Mouse (Mus musculus): Measurements from ENCODE around the gene Map3k13. TPM values are rescaled to one million over a fixed set of nuclear protein-coding genes. Genes with fewer than 3 reads are reported as not detected.

The Map3k13 gene
- polyA plus RNA-seq, 1 experiment from 2014 or later, result 0.44 TPM

DNA sequence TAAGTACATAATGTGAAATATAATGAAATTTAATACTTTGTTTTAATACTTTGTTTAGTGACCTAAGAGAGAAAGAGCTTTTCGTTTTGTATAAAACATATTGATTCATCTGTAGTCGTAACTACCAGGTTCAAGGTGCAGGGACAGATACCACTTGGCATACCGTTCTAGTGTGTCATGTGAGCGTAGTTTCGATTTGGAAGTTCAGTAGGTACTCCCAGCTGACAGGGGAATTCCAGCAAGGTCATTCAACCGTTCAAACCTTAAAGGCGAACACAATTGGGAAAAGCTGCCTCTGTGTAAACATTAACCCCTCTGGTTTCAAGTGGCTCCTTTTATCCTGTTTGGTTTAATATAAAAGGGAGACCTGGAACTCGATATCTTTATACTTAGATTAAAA is 24.5 kb downstream of the Map3k13 start:
- peak overlapping the region; percentile 32; the same call in 1 of the 2 replicates for H3K4me2 ChIP-seq (ENCODE audit: low read depth, low read length)
- H3K27me3 ChIP-seq (ENCODE audit: control insufficient read depth, insufficient read depth, low read depth, low read length), result no peaks in the 10 kb centered on the region
- H3K27ac ChIP-seq (ENCODE audit: low read length), result no peak overlapping the region
- no peak for ATAC-seq (ENCODE audit: low read depth)
- H3K36me3 ChIP-seq (ENCODE audit: control insufficient read depth, insufficient read depth, low read length), result no peaks in the 10 kb centered on the region
- no peaks in the 10 kb centered on the region for H3K9me3 ChIP-seq (ENCODE audit: control insufficient read depth, low read length)
- 0 out of 2 replicates have a peak overlapping the region, but pooled peaks have one; percentile 11 for H3K4me3 ChIP-seq (ENCODE audit: low read length)
- H3K9ac ChIP-seq (ENCODE audit: low read length), result no peak overlapping the region
- 47% methylated on average over 8 of the region's 8 CpGs for WGBS
- H3K4me1 ChIP-seq (replicated peaks; ENCODE audit: control insufficient read depth, insufficient read depth, low read length), result peaks cover 2% of the 10 kb centered on the region; the same call in 1 of the 2 replicates

DNA sequence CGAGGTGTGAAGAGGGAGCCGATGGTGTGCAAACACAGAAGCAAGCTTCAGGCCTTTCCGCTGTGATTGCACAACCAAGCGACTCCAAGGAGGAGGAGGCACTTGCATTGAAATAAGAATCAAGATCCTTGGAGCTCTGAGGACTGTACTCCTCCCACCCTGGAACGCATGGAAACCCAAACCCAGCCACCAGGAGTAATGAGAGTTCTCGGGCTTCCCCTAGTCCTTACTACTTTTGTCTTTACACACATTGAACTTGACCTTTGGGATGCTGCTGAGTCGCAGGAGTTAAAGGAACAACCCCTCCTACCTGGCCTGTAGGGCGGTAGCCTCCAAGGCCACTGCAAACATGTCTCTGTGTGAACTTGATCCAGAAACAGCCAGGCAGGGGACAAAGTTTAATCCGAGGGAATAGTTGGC is 31.5 kb downstream of the Map3k13 start:
- H3K27me3 ChIP-seq (ENCODE audit: control insufficient read depth, insufficient read depth, low read depth, low read length), result no peaks in the 10 kb centered on the region
- H3K4me1 ChIP-seq (replicated peaks; ENCODE audit: control insufficient read depth, insufficient read depth, low read length), result peaks cover 6% of the 10 kb centered on the region
- ATAC-seq (ENCODE audit: low read depth), result peak; percentile 62; the same call in 1 of the 2 replicates
- H3K9ac ChIP-seq (ENCODE audit: low read length), result no peak overlapping the region
- no peak overlapping the region; the same call in 1 of the 2 replicates for H3K27ac ChIP-seq (ENCODE audit: low read length)
- H3K9me3 ChIP-seq (ENCODE audit: control insufficient read depth, low read length), result no peaks in the 10 kb centered on the region
- H3K4me2 ChIP-seq (ENCODE audit: low read depth, low read length), result no peak overlapping the region
- WGBS, result 43% methylated on average over 9 of the region's 9 CpGs
- no peak overlapping the region for H3K4me3 ChIP-seq (ENCODE audit: low read length)
- H3K36me3 ChIP-seq (ENCODE audit: control insufficient read depth, insufficient read depth, low read length), result no peaks in the 10 kb centered on the region

DNA sequence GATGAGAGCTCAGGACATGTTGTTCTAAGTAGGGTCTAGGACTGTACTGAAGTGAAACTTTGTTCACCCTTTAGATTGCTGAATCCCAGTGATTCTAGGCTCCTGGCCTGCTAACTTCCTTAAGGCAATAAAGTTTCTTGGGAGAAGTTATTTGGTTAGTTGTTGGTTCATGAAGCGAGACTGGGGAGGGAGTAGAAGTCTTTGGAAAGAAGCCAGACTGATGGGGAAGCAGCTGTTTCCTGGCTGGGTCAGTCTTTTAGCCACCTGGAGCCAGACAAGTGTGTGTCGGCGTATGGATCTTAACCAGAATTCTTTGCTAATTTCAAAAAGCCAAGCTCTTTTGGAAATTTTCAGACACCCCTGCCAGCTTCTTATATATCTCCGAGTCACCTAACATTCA is 33.0 kb downstream of the Map3k13 start:
- no peaks in the 10 kb centered on the region for H3K36me3 ChIP-seq (ENCODE audit: control insufficient read depth, insufficient read depth, low read length)
- WGBS, result 33% methylated on average over 4 of the region's 4 CpGs
- H3K9ac ChIP-seq (ENCODE audit: low read length), result no peak overlapping the region
- no peak overlapping the region for H3K27ac ChIP-seq (ENCODE audit: low read length)
- H3K4me3 ChIP-seq (ENCODE audit: low read length), result no peak overlapping the region
- H3K27me3 ChIP-seq (ENCODE audit: control insufficient read depth, insufficient read depth, low read depth, low read length), result no peaks in the 10 kb centered on the region
- H3K4me2 ChIP-seq (ENCODE audit: low read depth, low read length), result peak overlapping the region; percentile 12; the same call in 1 of the 2 replicates
- H3K9me3 ChIP-seq (ENCODE audit: control insufficient read depth, low read length), result no peaks in the 10 kb centered on the region
- peaks cover 6% of the 10 kb centered on the region for H3K4me1 ChIP-seq (replicated peaks; ENCODE audit: control insufficient read depth, insufficient read depth, low read length)
- ATAC-seq (ENCODE audit: low read depth), result no peak

DNA sequence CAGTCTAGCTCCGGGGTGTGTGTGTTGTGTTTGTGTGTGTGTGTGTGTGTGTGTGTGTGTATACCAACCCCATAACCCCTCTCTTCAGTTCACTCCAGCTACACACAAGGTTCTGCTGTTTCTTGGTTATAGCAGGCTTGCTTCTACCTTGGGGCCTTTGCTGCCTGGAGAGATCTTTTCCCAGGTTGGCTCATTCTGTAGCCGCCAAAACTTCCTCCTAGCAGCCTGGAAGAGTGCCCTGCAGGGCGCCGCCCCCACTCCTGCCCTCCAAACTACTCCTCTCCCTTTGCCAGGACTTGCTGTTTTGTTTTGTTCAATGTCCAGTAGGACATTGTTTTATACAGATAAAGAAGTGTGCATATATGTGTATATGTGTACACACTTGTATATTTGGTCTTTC is 33.4 kb downstream of the Map3k13 start:
- no peak overlapping the region for H3K4me2 ChIP-seq (ENCODE audit: low read depth, low read length)
- no peaks in the 10 kb centered on the region for H3K27me3 ChIP-seq (ENCODE audit: control insufficient read depth, insufficient read depth, low read depth, low read length)
- H3K4me3 ChIP-seq (ENCODE audit: low read length), result no peak overlapping the region
- no peaks in the 10 kb centered on the region for H3K9me3 ChIP-seq (ENCODE audit: control insufficient read depth, low read length)
- H3K27ac ChIP-seq (ENCODE audit: low read length), result no peak overlapping the region
- peaks cover 6% of the 10 kb centered on the region for H3K4me1 ChIP-seq (replicated peaks; ENCODE audit: control insufficient read depth, insufficient read depth, low read length)
- 60% methylated on average over 4 of the region's 4 CpGs for WGBS
- no peak overlapping the region for H3K9ac ChIP-seq (ENCODE audit: low read length)
- H3K36me3 ChIP-seq (ENCODE audit: control insufficient read depth, insufficient read depth, low read length), result no peaks in the 10 kb centered on the region
- ATAC-seq (ENCODE audit: low read depth), result 0 out of 2 replicates have a peak, but pooled peaks have one; percentile 10

DNA sequence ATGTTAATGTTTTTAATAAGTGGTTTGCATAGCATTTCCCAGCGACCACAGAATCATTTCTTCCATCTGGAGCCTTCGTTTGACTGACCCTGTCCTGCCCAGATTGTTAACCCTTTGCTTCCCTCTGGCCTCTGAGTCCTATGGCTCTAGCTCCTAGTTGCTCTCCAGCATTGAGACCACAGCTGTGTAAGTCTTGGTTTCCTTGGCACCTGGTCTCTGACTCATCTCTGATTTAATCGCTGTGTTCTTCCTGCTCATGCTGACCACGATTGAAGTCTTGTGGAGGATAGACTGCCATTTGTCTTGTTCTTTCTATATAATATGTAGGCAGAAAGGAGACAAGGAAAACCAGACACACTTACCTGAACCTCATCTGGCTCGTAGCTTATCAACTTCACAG is 35.6 kb downstream of the Map3k13 start:
- Histone ChIP-seq H3K4me1 (replicated peaks; ENCODE audit: control insufficient read depth, insufficient read depth, low read length) (peaks cover 6% of the 10 kb centered on the region), H3K27me3 (ENCODE audit: control insufficient read depth, insufficient read depth, low read depth, low read length) (no peaks in the 10 kb centered on the region), H3K4me2 (ENCODE audit: low read depth, low read length) (no peak overlapping the region), H3K36me3 (ENCODE audit: control insufficient read depth, insufficient read depth, low read length) (no peaks in the 10 kb centered on the region), H3K9me3 (ENCODE audit: control insufficient read depth, low read length) (no peaks in the 10 kb centered on the region), H3K27ac (ENCODE audit: low read length) (no peak overlapping the region), H3K9ac (ENCODE audit: low read length) (no peak overlapping the region), H3K4me3 (ENCODE audit: low read length) (no peak overlapping the region)
- 27% methylated on average over 5 of the region's 5 CpGs for WGBS
- ATAC-seq (ENCODE audit: low read depth), result no peak

DNA sequence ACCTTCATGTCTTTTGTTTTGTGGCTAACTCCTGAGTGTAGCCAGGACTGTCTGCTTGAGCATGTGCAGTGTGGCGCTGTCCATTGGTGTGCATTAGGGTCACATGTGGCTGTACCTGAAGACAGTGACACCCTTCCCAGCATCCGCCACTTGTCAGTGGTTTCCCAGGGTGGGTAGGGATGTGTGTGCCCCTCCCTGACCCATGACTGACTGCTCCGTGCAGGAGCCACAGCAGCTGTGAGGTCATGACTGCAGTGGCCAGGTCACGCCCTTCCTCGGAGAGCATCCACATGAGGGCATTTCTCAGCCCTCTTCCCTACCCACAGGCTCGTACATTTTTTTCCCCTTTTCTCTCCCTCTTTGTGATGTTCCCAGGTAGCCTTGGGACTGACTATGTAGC is 36.6 kb downstream of the Map3k13 start:
- ATAC-seq (ENCODE audit: low read depth), result no peak
- WGBS, result 43% methylated on average over 6 of the region's 6 CpGs

DNA sequence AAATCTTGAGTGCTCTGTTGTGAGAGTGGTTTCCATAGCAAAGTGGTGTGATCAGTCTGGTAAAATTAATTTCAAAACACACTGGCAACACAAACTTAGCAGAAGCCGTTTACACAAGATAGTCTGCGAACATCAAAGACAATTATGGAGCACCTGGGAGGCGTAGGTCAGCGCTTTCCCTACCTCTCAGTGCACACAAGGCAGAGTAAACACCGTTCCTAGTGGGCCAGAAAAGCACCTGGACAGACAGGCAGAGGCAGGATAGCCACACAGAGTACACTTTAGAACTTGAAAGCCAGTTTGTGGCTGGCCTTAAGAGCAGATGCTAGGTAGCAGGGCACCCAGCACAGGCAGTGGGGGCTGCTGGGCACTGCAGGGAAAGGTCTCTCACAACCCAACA is 37.6 kb downstream of the Map3k13 start:
- WGBS, result 23% methylated on average over 5 of the region's 5 CpGs
- Histone ChIP-seq H3K27me3 (ENCODE audit: control insufficient read depth, insufficient read depth, low read depth, low read length) (no peaks in the 10 kb centered on the region), H3K9me3 (ENCODE audit: control insufficient read depth, low read length) (no peaks in the 10 kb centered on the region), H3K9ac (ENCODE audit: low read length) (no peak overlapping the region), H3K4me3 (ENCODE audit: low read length) (no peak overlapping the region), H3K4me2 (ENCODE audit: low read depth, low read length) (no peak overlapping the region), H3K4me1 (replicated peaks; ENCODE audit: control insufficient read depth, insufficient read depth, low read length) (peaks cover 6% of the 10 kb centered on the region), H3K27ac (ENCODE audit: low read length) (no peak overlapping the region), H3K36me3 (ENCODE audit: control insufficient read depth, insufficient read depth, low read length) (no peaks in the 10 kb centered on the region)
- ATAC-seq (ENCODE audit: low read depth), result peak; percentile 62; the same call in 1 of the 2 replicates

More for the DNA sequence above, 36.6 kb downstream of the Map3k13 start:
- Histone ChIP-seq H3K36me3 (ENCODE audit: control insufficient read depth, insufficient read depth, low read length) (no peaks in the 10 kb centered on the region), H3K27me3 (ENCODE audit: control insufficient read depth, insufficient read depth, low read depth, low read length) (no peaks in the 10 kb centered on the region), H3K27ac (ENCODE audit: low read length) (no peak overlapping the region), H3K9ac (ENCODE audit: low read length) (no peak overlapping the region), H3K4me2 (ENCODE audit: low read depth, low read length) (no peak overlapping the region), H3K4me1 (replicated peaks; ENCODE audit: control insufficient read depth, insufficient read depth, low read length) (peaks cover 6% of the 10 kb centered on the region), H3K4me3 (ENCODE audit: low read length) (no peak overlapping the region), H3K9me3 (ENCODE audit: control insufficient read depth, low read length) (no peaks in the 10 kb centered on the region)

DNA sequence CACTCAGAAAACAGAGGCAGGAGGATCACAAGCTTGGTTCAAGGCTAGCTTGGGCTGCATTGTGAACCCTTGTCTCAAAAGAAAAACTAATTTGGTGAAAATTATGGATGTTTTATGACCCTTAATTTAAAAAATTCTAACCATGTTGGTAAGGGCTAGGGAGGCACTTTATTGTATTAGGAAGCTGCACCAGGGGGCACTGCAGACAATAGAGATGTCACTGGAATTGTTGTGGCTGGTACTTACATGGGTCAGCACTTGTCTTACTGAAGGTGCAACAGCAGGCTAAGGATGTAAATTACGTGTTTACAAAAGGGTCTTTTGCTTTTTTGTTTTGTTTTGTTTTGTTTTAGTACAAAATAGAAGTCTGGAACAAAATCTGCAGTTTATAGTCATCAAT is 39.3 kb downstream of the Map3k13 start:
- no peak overlapping the region for H3K4me2 ChIP-seq (ENCODE audit: low read depth, low read length)
- no peaks in the 10 kb centered on the region for H3K9me3 ChIP-seq (ENCODE audit: control insufficient read depth, low read length)
- no peak overlapping the region for H3K9ac ChIP-seq (ENCODE audit: low read length)
- H3K4me1 ChIP-seq (replicated peaks; ENCODE audit: control insufficient read depth, insufficient read depth, low read length), result no peaks in the 10 kb centered on the region
- H3K36me3 ChIP-seq (ENCODE audit: control insufficient read depth, insufficient read depth, low read length), result no peaks in the 10 kb centered on the region
- ATAC-seq (ENCODE audit: low read depth), result no peak
- 71% methylated on average over 1 of the region's 1 CpGs for WGBS
- H3K27me3 ChIP-seq (ENCODE audit: control insufficient read depth, insufficient read depth, low read depth, low read length), result no peaks in the 10 kb centered on the region
- H3K4me3 ChIP-seq (ENCODE audit: low read length), result no peak overlapping the region
- H3K27ac ChIP-seq (ENCODE audit: low read length), result no peak overlapping the region

DNA sequence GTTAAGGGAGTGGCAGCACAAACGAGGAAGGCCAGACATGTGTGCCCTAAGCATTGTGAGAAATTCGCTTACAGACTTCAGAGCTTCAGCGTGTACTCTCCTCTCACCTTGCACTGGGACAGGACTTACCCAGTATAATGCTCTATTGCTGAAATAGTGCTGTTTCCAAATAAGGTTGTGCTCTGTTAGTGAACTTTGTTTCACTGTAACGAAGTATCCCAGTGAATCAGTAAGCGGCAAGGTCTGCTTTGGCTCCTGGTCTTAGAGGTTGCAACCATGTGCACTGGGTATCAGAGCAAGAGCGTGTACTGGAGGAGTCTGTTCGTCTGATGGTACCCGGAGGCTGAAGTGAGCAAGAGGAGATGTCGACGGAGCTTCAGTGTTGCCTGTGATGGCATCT is 39.8 kb downstream of the Map3k13 start:
- H3K27me3 ChIP-seq (ENCODE audit: control insufficient read depth, insufficient read depth, low read depth, low read length), result no peaks in the 10 kb centered on the region
- H3K36me3 ChIP-seq (ENCODE audit: control insufficient read depth, insufficient read depth, low read length), result no peaks in the 10 kb centered on the region
- no peak overlapping the region for H3K27ac ChIP-seq (ENCODE audit: low read length)
- H3K9ac ChIP-seq (ENCODE audit: low read length), result no peak overlapping the region
- H3K4me1 ChIP-seq (replicated peaks; ENCODE audit: control insufficient read depth, insufficient read depth, low read length), result no peaks in the 10 kb centered on the region
- WGBS, result 82% methylated on average over 10 of the region's 10 CpGs
- H3K4me2 ChIP-seq (ENCODE audit: low read depth, low read length), result no peak overlapping the region
- H3K4me3 ChIP-seq (ENCODE audit: low read length), result no peak overlapping the region
- ATAC-seq (ENCODE audit: low read depth), result no peak
- H3K9me3 ChIP-seq (ENCODE audit: control insufficient read depth, low read length), result no peaks in the 10 kb centered on the region

Measured in lung, embryonic 16.5 days (tissue).